In the genomic region with DNA sequence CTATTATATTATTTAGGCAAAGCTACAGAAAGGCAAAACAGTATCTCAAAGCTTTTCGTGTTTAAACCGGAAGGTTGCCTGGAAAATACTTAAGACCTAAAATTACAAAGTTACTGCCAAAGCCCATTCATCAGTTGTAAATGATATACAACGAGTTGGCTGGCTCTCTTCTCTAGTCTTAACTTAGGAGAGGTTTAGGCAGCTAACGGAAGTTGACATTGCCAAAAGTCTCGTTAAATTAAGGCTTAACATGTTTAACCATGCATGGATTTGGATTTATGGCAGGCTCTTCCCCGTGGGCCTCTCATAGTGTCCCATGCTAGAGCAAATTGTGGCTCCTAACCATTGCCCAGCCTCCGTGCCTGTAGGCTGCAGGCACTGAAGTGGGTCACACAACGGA, we compare ENCODE assay signal across 8 mouse cellular contexts. TPM values are rescaled to one million over a fixed set of nuclear protein-coding genes. Genes with fewer than 3 reads are reported as not detected.
A peak's percentile ranks its signal among the peaks of the same experiment; 100 is the strongest.
DNase-seq lines count a peak whose midpoint lies in the region; ATAC-seq and TF ChIP-seq lines count a peak whose summit lies in the region.

No protein-coding gene starts in this region.

- DNase-seq in lung, embryonic 14.5 days, result peak; percentile 43
- no peak for DNase-seq in lung, postnatal 14 days
- peak; percentile 46 for DNase-seq in embryonic facial prominence, embryonic 14.5 days (ENCODE audit: low spot score)
- no peak for DNase-seq in limb, embryonic 10.5 days (ENCODE audit: low spot score)
- DNase-seq in right cerebral cortex, postnatal 10 days (ENCODE audit: low spot score in 2 of 2), result no peak
- DNase-seq in layer of hippocampus, adult 8-10 months (ENCODE audit: low spot score in 2 of 2), result no peak
- DNase-seq in frontal cortex, postnatal 10 days (ENCODE audit: low spot score in 2 of 2), result no peak

- TF ChIP-seq POLR2A in olfactory bulb, adult 2 months (IDR thresholded peaks at IDR 0.05; ENCODE audit: insufficient read depth, low read depth, low read length), result no peak

- H3K9me3 ChIP-seq in lung, embryonic 14.5 days (ENCODE audit: low read depth, low read length), result no peaks in the 10 kb centered on the region
- no peaks in the 10 kb centered on the region for H3K9me3 ChIP-seq in embryonic facial prominence, embryonic 14.5 days (ENCODE audit: control insufficient read depth, low read length)
- H3K9me3 ChIP-seq in limb, embryonic 10.5 days (replicated peaks), result no peaks in the 10 kb centered on the region

- H3K27me3 ChIP-seq in lung, embryonic 14.5 days (ENCODE audit: insufficient read depth, low read length), result no peaks in the 10 kb centered on the region
- no peaks in the 10 kb centered on the region for H3K27me3 ChIP-seq in embryonic facial prominence, embryonic 14.5 days (replicated peaks; ENCODE audit: control insufficient read depth, insufficient read depth, low read length)
- H3K27me3 ChIP-seq in limb, embryonic 10.5 days (ENCODE audit: low read depth, poor library complexity, severe bottlenecking), result no peaks in the 10 kb centered on the region

- peak overlapping the region; percentile 96 for H3K9ac ChIP-seq in lung, embryonic 14.5 days
- H3K9ac ChIP-seq in embryonic facial prominence, embryonic 14.5 days (ENCODE audit: low read depth, low read length), result peak overlapping the region; percentile 91

- H3K4me1 ChIP-seq in lung, embryonic 14.5 days (ENCODE audit: insufficient read depth), result peaks cover 5% of the 10 kb centered on the region; the same call in 1 of the 2 replicates
- peaks cover 13% of the 10 kb centered on the region for H3K4me1 ChIP-seq in embryonic facial prominence, embryonic 14.5 days (ENCODE audit: control insufficient read depth, insufficient read depth, low read length)
- peaks cover 12% of the 10 kb centered on the region for H3K4me1 ChIP-seq in limb, embryonic 10.5 days
- peaks cover 3% of the 10 kb centered on the region for H3K4me1 ChIP-seq in olfactory bulb, adult 2 months (ENCODE audit: control insufficient read depth, insufficient read depth, low read length)

- no peak for TF ChIP-seq CTCF in lung, embryonic 14.5 days (IDR thresholded peaks at IDR 0.05; ENCODE audit: low read depth)
- TF ChIP-seq CTCF in olfactory bulb, adult 2 months (IDR thresholded peaks at IDR 0.05; ENCODE audit: insufficient read depth, low read depth, low read length), result no peak

- peaks cover 40% of the 10 kb centered on the region for H3K36me3 ChIP-seq in lung, embryonic 14.5 days (ENCODE audit: insufficient read depth)
- H3K36me3 ChIP-seq in embryonic facial prominence, embryonic 14.5 days (ENCODE audit: control insufficient read depth, insufficient read depth, low read length), result peaks cover 37% of the 10 kb centered on the region
- H3K36me3 ChIP-seq in limb, embryonic 10.5 days, result peaks cover 41% of the 10 kb centered on the region

- ATAC-seq in lung, embryonic 14.5 days (ENCODE audit: insufficient read depth), result no peak
- ATAC-seq in embryonic facial prominence, embryonic 14.5 days (ENCODE audit: low read depth), result no peak

- WGBS in lung, embryonic 14.5 days, result 1% methylated on average over 8 of the region's 8 CpGs
- 3% methylated on average over 8 of the region's 8 CpGs for WGBS in embryonic facial prominence, embryonic 14.5 days
- WGBS in limb, embryonic 10.5 days, result 10% methylated on average over 8 of the region's 8 CpGs
- 41% methylated on average over 8 of the region's 8 CpGs for WGBS in olfactory bulb, adult 2 months

- H3K27ac ChIP-seq in lung, embryonic 14.5 days (ENCODE audit: low read depth), result no peak overlapping the region
- H3K27ac ChIP-seq in embryonic facial prominence, embryonic 14.5 days (replicated peaks; ENCODE audit: low read depth, low read length), result peak overlapping the region; percentile 86; the same call in 1 of the 2 replicates
- H3K27ac ChIP-seq in limb, embryonic 10.5 days, result peak overlapping the region; percentile 99
- no peak overlapping the region for H3K27ac ChIP-seq in olfactory bulb, adult 2 months (ENCODE audit: insufficient read depth, low read depth, low read length)

- peak overlapping the region; percentile 86 for H3K4me2 ChIP-seq in lung, embryonic 14.5 days
- H3K4me2 ChIP-seq in embryonic facial prominence, embryonic 14.5 days (ENCODE audit: low read depth, low read length), result peak overlapping the region; percentile 86

- peak overlapping the region; percentile 93 for H3K4me3 ChIP-seq in lung, embryonic 14.5 days (ENCODE audit: low read depth, low read length)
- peak overlapping the region; percentile 92 for H3K4me3 ChIP-seq in embryonic facial prominence, embryonic 14.5 days (ENCODE audit: low read depth, low read length)
- H3K4me3 ChIP-seq in limb, embryonic 10.5 days, result peak overlapping the region; percentile 93
- H3K4me3 ChIP-seq in olfactory bulb, adult 2 months (ENCODE audit: insufficient read depth, low read depth, low read length), result peak overlapping the region; percentile 14; the same call in 1 of the 2 replicates

RNA-seq across cellular contexts. Expression of a gene that starts 1.3 kb away (rescaled TPM):
- 270 and 273 TPM in 2 replicates for polyA plus RNA-seq in lung, embryonic 14.5 days (2014; fragmentation: Nextera tagmentation; extraction: Ambion mirVana)
- 180 and 213 TPM in 2 replicates for polyA plus RNA-seq in embryonic facial prominence, embryonic 14.5 days (2014; fragmentation: Nextera tagmentation; extraction: Ambion mirVana)
- polyA plus RNA-seq in limb, embryonic 10.5 days (2016; fragmentation: Nextera tagmentation; extraction: Ambion mirVana), result 289 and 351 TPM in 2 replicates
- not detected in 2 replicates for polyA plus RNA-seq in olfactory bulb, adult 2 months (2012; ENCODE audit: insufficient read depth, insufficient read length, low replicate concordance, missing spikeins)
- 10 to 100 TPM; 66.4 to 90.7 (median 85.7) TPM for total RNA-seq in layer of hippocampus, adult 8-10 months (2022)

Comparison
In these comparisons a context has a peak if more than half of its experiments do, and no peak if none do; other contexts are left out.
1. DNase-seq: peak in lung, embryonic 14.5 days (single experiment) and embryonic facial prominence, embryonic 14.5 days (single experiment); none in lung, postnatal 14 days (single experiment), limb, embryonic 10.5 days (single experiment), right cerebral cortex, postnatal 10 days (0 of 2), layer of hippocampus, adult 8-10 months (0 of 2) and frontal cortex, postnatal 10 days (0 of 2).
2. H3K27ac ChIP-seq: peak in embryonic facial prominence, embryonic 14.5 days (single experiment) and limb, embryonic 10.5 days (single experiment); none in lung, embryonic 14.5 days (single experiment) and olfactory bulb, adult 2 months (single experiment).
3. H3K4me3 ChIP-seq: peak in every context shown above with its lines; median percentile 93 in lung, embryonic 14.5 days; 93 in limb, embryonic 10.5 days; 92 in embryonic facial prominence, embryonic 14.5 days; 14 in olfactory bulb, adult 2 months.